Comparison of ENCODE assay signal across 29 mouse cellular contexts in genomic region chr9:106729416-106729815, GRCm38 (mm10).
"Had no signal": no experiment of that assay in that cellular context is flagged by ENCODE, and none has a peak within 500 bp of the region (broad histone marks: within the 10 kb centered on the region; RNA-seq: fewer than 3 reads in every experiment).

No protein-coding gene starts in this region.

- ATAC-seq: forebrain, embryonic 13.5 days; forebrain, embryonic 14.5 days; forebrain, embryonic 15.5 days; forebrain, embryonic 16.5 days; forebrain, postnatal 0 days had no signal

- H3K9ac ChIP-seq: embryonic facial prominence, embryonic 12.5 days; embryonic facial prominence, embryonic 13.5 days; embryonic facial prominence, embryonic 15.5 days; forebrain, embryonic 12.5 days; forebrain, embryonic 13.5 days; forebrain, embryonic 15.5 days; forebrain, postnatal 0 days had no signal

- H3K27ac ChIP-seq: embryonic facial prominence, embryonic 10.5 days; embryonic facial prominence, embryonic 12.5 days; embryonic facial prominence, embryonic 13.5 days; embryonic facial prominence, embryonic 15.5 days; forebrain, embryonic 10.5 days; forebrain, embryonic 12.5 days; forebrain, embryonic 13.5 days; forebrain, embryonic 15.5 days; gastrocnemius, adult 2 months; heart, adult 2 months had no signal

- H3K9me3 ChIP-seq: embryonic facial prominence, embryonic 10.5 days; embryonic facial prominence, embryonic 12.5 days; embryonic facial prominence, embryonic 13.5 days; embryonic facial prominence, embryonic 15.5 days; forebrain, embryonic 10.5 days; forebrain, embryonic 12.5 days; forebrain, embryonic 13.5 days; forebrain, embryonic 15.5 days had no signal

- H3K4me1 ChIP-seq: embryonic facial prominence, embryonic 10.5 days; embryonic facial prominence, embryonic 12.5 days; embryonic facial prominence, embryonic 13.5 days; embryonic facial prominence, embryonic 15.5 days; forebrain, embryonic 10.5 days; forebrain, embryonic 12.5 days; forebrain, embryonic 13.5 days; forebrain, embryonic 15.5 days had no signal

- H3K36me3 ChIP-seq: embryonic facial prominence, embryonic 10.5 days; embryonic facial prominence, embryonic 12.5 days; embryonic facial prominence, embryonic 13.5 days; embryonic facial prominence, embryonic 15.5 days; forebrain, embryonic 10.5 days; forebrain, embryonic 12.5 days; forebrain, embryonic 15.5 days had no signal

- H3K27me3 ChIP-seq: embryonic facial prominence, embryonic 12.5 days; embryonic facial prominence, embryonic 13.5 days; embryonic facial prominence, embryonic 15.5 days; forebrain, embryonic 12.5 days; forebrain, embryonic 13.5 days; forebrain, embryonic 15.5 days had no signal

- DNase-seq: cerebellum, adult 2 months; cerebellum, adult 8-10 months; cerebellum, adult 9-10 months; cerebellum, adult 9-11 months; cerebellum, postnatal 10 days; cerebellum, postnatal 14 days; cerebellum, postnatal 25 days; cerebellum, postnatal 36 days; embryo, embryonic 11 days; forebrain, postnatal 0 days; gastrocnemius, adult 2 months; gastrocnemius, postnatal 10 days; gastrocnemius, postnatal 14 days; gastrocnemius, postnatal 25 days; gastrocnemius, postnatal 36 days; heart, adult 11 months; heart, adult 18-20 months; heart, adult 2 months had no signal

- H3K4me3 ChIP-seq: embryonic facial prominence, embryonic 10.5 days; embryonic facial prominence, embryonic 12.5 days; embryonic facial prominence, embryonic 13.5 days; embryonic facial prominence, embryonic 15.5 days; erythroblast, embryonic 14.5 days; forebrain, embryonic 10.5 days; forebrain, embryonic 12.5 days; forebrain, embryonic 13.5 days; forebrain, embryonic 15.5 days; gastrocnemius, adult 2 months; heart, adult 2 months had no signal

- H3K4me2 ChIP-seq: embryonic facial prominence, embryonic 12.5 days; embryonic facial prominence, embryonic 13.5 days; embryonic facial prominence, embryonic 15.5 days; forebrain, embryonic 12.5 days; forebrain, embryonic 13.5 days; forebrain, embryonic 15.5 days had no signal
